Mouse (Mus musculus) heart, adult 2 months (tissue): Measurements from ENCODE around the gene Myl9. TPM values are rescaled to one million over a fixed set of nuclear protein-coding genes. Genes with fewer than 3 reads are reported as not detected.

ENCODE experiments used
- DNase-seq, 2 experiments: peaks; one replicate each; pipeline ENCODE4 v3.0.0; 2021
- H3K27ac ChIP-seq: fragments of 200-600 bp; 2 replicates; pipeline ENCODE4 v1.8.1; 2022
- H3K27me3 ChIP-seq: fragments of 200-500 bp; 2 replicates; pipeline ENCODE4 v1.6.1; 2012; ENCODE audit warnings: mild to moderate bottlenecking, low read length, inconsistent platforms, mixed read lengths; ENCODE audit not compliant: control insufficient read depth, insufficient read depth
- H3K36me3 ChIP-seq: fragments of 200-500 bp; 2 replicates; pipeline ENCODE4 v1.6.1; 2012; ENCODE audit warnings: low read length, inconsistent platforms; ENCODE audit not compliant: control insufficient read depth, insufficient read depth
- H3K4me1 ChIP-seq: fragments of 200-500 bp; 2 replicates; pipeline ENCODE4 v1.6.1; 2011; ENCODE audit warnings: low read length; ENCODE audit not compliant: control insufficient read depth, insufficient read depth
- H3K4me3 ChIP-seq: fragments of 200-600 bp; 2 replicates; pipeline ENCODE4 v1.8.1; 2022
- H3K79me2 ChIP-seq: fragments of 200-500 bp; replicated peaks from 2 replicates; pipeline ENCODE4 v1.6.1; 2012; ENCODE audit warnings: mild to moderate bottlenecking, inconsistent platforms, low read length, moderate library complexity, mixed read lengths; ENCODE audit not compliant: control insufficient read depth, insufficient read depth
- H3K9ac ChIP-seq: fragments of 200-500 bp; 2 replicates; pipeline ENCODE4 v1.6.1; 2012; ENCODE audit warnings: low read depth, mild to moderate bottlenecking, control low read depth, inconsistent platforms, low read length, mixed read lengths
- CTCF ChIP-seq: fragments of 200-600 bp; IDR thresholded peaks from 2 replicates; pipeline ENCODE4 v1.8.1; 2022; ENCODE audit warnings: antibody characterized with exemption, mild to moderate bottlenecking, moderate library complexity
- EP300 ChIP-seq: fragments of 200-500 bp; IDR thresholded peaks from 2 replicates; pipeline ENCODE4 v1.6.1; 2011; ENCODE audit warnings: low read depth, low read length, control low read depth; ENCODE audit not compliant: insufficient read depth
- POLR2A ChIP-seq: fragments of 200-500 bp; IDR thresholded peaks from 2 replicates; pipeline ENCODE4 v1.6.1; 2011; ENCODE audit warnings: mild to moderate bottlenecking, low read depth, low read length, control low read depth; ENCODE audit not compliant: insufficient read depth
- WGBS: fragments of 180-500 bp; shearing (Covaris S2); methylation state at CpG from one replicate; pipeline ENCODE4 v1.1.7; 2018; 5-methylcytosine and 5-hydroxymethylcytosine counted together
- intact Hi-C: fragments of 180-260 bp; cut with DNase I; formaldehyde crosslinking; loops from one replicate; pipeline ENCODE4 v1.15.1; 2025
- long read RNA-seq: library from polyadenylated mRNA; stranded (forward); transcript quantifications from one replicate; pipeline ENCODE4 v2.0.0, GENCODE M21; 2021
- polyA plus RNA-seq: library from polyadenylated mRNA; depleted of rRNA; stranded (reverse); fragments of >200 nt; gene quantifications from 2 replicates; pipeline ENCODE4 v1.2.3, GENCODE M21; 2012; rRNA removed
- total RNA-seq, 2 experiments: library from RNA; stranded (reverse); gene quantifications; 2 replicates each; pipeline ENCODE4 v1.2.3; 2021

Gene Myl9
- total RNA-seq (100 to 1,000 TPM in 1 of 2 experiments, 10 to 100 TPM in 1; 86.6 to 107 TPM), polyA plus RNA-seq (176 and 204 TPM in 2 replicates)
- long read RNA-seq, transcript Myl9-201 (4 exons, 1,128 nt): major isoform, 48 of 58 reads
- long read RNA-seq, partial matches to known transcripts: 4 of 58 reads
- long read RNA-seq, other reads (novel, unspliced or antisense): 6 of 58 reads

GRCm38 (mm10) chr2:156774738-156775454 lies at the start of gene Myl9:
Gene Myl9, plus strand, starts transcription at chr2:156775420.
- Histone ChIP-seq H3K79me2 (no peaks in the 10 kb centered on the region), H3K4me1 (peaks cover 5% of the 10 kb centered on the region)
- intact Hi-C loops: no loop called here

GRCm38 (mm10) chr2:156726344-156726743 lies 48.9 kb upstream of the Myl9 start:
- Histone ChIP-seq H3K4me1 (peaks cover 36% of the 10 kb centered on the region), H3K27me3 (no peaks in the 10 kb centered on the region), H3K9ac (no peak overlapping the region), H3K79me2 (peaks cover 5% of the 10 kb centered on the region), H3K27ac (peak overlapping the region; percentile 37), H3K36me3 (peaks cover 6% of the 10 kb centered on the region), H3K4me3 (no peak overlapping the region)
- peak in 1 of 2 experiments; percentile 41 for DNase-seq
- WGBS: 30% methylated on average over 7 of the region's 7 CpGs
- intact Hi-C loops: no loop called here
- no peak for TF ChIP-seq CTCF
- no peak for TF ChIP-seq EP300
- no peak for TF ChIP-seq POLR2A

More at GRCm38 (mm10) chr2:156774738-156775454, at the start of gene Myl9:
- Histone ChIP-seq H3K27me3 (no peaks in the 10 kb centered on the region; the same call in 1 of the 2 replicates), H3K36me3 (no peaks in the 10 kb centered on the region), H3K4me3 (peak within 1 kb of the TSS; percentile 41), H3K27ac (peak within 1 kb of the TSS; percentile 77), H3K9ac (peak within 1 kb of the TSS; percentile 66)
- 14% methylated on average over 28 of the region's 28 CpGs for WGBS
- no peak for TF ChIP-seq CTCF
- TF ChIP-seq EP300: no peak
- TF ChIP-seq POLR2A: no peak
- peak; percentile 61 to 63 for DNase-seq

- H3K9ac ChIP-seq: no peak overlapping the region
- H3K36me3 ChIP-seq: peaks cover 8% of the 10 kb centered on the region
- no peaks in the 10 kb centered on the region for H3K27me3 ChIP-seq
- H3K27ac ChIP-seq: peak overlapping the region; percentile 37
- peaks cover 5% of the 10 kb centered on the region for H3K79me2 ChIP-seq
- 0% methylated on average over 3 of the region's 3 CpGs for WGBS
- H3K4me1 ChIP-seq: peaks cover 39% of the 10 kb centered on the region
- intact Hi-C loops: no loop called here
- TF ChIP-seq CTCF: no peak
- no peak for TF ChIP-seq POLR2A
- TF ChIP-seq EP300: no peak
- DNase-seq: peak in 1 of 2 experiments; percentile 59
- no peak overlapping the region for H3K4me3 ChIP-seq
Observed at GRCm38 (mm10) chr2:156726878-156727277, 48.3 kb upstream of the Myl9 start.

DNA sequence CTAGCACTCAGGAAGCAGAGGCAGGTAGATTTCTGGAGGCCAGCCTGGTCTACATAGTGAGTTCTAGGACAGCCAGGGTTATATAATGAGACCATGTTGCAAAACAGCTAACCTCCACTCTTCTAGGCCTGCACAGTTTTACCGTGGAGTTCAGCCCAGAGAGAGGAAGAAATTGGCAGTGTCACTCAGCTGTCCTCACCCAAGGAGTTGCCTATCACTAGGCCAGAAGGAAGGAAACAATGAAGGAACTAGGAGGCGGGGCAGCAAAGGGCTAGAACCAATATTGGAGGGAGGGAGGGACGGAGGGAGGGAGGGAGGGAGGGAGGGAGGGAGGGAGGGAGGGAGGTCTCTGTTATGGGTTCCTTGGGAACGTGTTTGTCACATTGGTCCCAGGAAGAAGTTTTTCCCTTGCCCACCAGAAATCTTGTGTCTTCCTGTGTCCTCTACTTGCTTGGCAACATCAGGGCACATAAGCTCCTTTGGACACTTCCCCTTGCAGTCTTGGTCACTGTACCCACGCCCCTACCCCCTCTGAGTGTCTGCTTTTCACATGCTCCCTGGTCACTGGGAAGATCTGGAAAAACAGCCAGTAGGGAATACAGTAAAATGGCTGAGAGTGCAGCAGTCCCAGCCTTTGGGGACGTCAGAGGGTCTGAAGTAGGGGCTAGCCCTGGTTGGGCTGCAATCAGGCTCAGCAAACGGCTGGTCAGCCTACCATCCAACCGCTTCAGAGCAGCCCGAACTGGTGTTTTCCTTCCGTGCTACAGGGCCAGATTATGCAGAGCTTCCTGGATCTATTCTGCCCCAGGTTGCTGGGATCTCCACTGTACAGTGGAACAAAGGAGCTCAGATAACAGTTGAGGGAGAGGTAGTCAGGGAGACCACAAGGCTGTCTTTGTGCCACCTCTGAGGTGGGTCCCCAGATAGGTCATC lies 45.4 kb upstream of the Myl9 start:
- Histone ChIP-seq H3K9ac (peak overlapping the region; percentile 5; the same call in 1 of the 2 replicates), H3K27me3 (no peaks in the 10 kb centered on the region), H3K36me3 (peaks cover 6% of the 10 kb centered on the region), H3K4me1 (peaks cover 46% of the 10 kb centered on the region), H3K27ac (peak overlapping the region; percentile 57), H3K79me2 (peaks cover 2% of the 10 kb centered on the region), H3K4me3 (peak overlapping the region; percentile 41; the same call in 1 of the 2 replicates)
- 33% methylated on average over 8 of the region's 10 CpGs for WGBS
- intact Hi-C loops: loop anchor here (5.0 kb wide), 1 partner anchor 132 kb away; the partner anchor contains the start of gene Rab5if
- DNase-seq: peak in 1 of 2 experiments; percentile 49
- TF ChIP-seq EP300 (no peak), POLR2A (no peak), CTCF (no peak)

DNA sequence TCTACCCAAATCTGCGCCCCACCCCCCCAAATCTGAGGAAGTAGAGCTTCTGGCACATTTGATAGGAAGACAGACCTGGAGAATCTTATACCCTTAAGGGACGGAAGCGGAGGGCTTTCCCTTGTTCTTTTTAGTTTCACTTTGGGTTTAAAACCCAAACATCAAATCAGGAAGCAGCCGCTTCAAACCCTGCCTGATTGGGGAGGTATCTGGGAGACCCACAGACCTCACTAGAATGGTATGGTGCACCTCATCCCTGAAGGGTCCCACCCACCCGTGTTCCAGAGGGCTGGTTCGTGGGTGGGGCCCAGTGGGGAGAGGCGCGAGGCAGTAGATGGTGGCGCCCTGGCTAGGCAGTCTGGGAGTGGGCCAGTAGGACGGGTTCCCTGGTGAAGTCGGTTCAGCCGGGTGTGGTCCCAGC lies 44.7 kb upstream of the Myl9 start:
- peaks cover 2% of the 10 kb centered on the region for H3K79me2 ChIP-seq
- H3K36me3 ChIP-seq: peaks cover 6% of the 10 kb centered on the region
- intact Hi-C loops: loop anchor here (5.0 kb wide), 1 partner anchor 132 kb away; the partner anchor contains the start of gene Rab5if
- peak overlapping the region; percentile 57 for H3K27ac ChIP-seq
- TF ChIP-seq EP300 (no peak), POLR2A (no peak), CTCF (no peak)
- 45% methylated on average over 12 of the region's 12 CpGs for WGBS
- DNase-seq: peak; percentile 57 to 67
- H3K4me3 ChIP-seq: peak overlapping the region; percentile 41
- no peaks in the 10 kb centered on the region for H3K27me3 ChIP-seq
- peak overlapping the region; percentile 9 for H3K9ac ChIP-seq
- peaks cover 47% of the 10 kb centered on the region for H3K4me1 ChIP-seq
